Mouse (Mus musculus) ovary, postnatal 36 days (tissue): ENCODE measurements around the gene Zyx.

Experiments
- DNase-seq: peaks from one replicate; pipeline ENCODE4 v3.0.0; 2022; ENCODE audit warnings: low spot score, mixed read lengths

Zyx gene

GRCm38 (mm10) chr6:42369870-42370269 is 20.4 kb downstream of the Zyx start:
- DNase-seq, result no peak

- no peak for DNase-seq
Observed at GRCm38 (mm10) chr6:42370630-42371363, 21.4 kb downstream of the Zyx start.

DNA sequence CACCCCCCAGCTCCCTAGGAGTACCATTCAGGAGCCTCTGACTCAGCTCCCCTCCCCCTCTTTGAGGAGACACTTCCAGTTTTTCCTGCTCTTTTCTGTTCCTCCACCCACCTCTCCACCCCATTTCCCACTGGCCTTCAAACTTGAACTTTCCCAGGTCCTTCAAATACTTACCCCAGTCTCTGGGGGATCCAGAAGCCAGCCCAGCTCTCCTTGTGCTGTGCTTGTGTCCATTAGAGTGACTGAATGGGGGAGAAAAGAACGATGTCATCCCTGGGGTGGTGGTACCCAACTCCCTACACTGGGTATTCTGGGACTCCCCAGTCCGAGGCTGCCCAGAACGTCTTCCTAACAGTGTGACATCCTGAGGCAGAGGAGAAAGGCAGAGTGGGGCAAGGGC is 22.6 kb downstream of the Zyx start:
- no peak for DNase-seq

DNA sequence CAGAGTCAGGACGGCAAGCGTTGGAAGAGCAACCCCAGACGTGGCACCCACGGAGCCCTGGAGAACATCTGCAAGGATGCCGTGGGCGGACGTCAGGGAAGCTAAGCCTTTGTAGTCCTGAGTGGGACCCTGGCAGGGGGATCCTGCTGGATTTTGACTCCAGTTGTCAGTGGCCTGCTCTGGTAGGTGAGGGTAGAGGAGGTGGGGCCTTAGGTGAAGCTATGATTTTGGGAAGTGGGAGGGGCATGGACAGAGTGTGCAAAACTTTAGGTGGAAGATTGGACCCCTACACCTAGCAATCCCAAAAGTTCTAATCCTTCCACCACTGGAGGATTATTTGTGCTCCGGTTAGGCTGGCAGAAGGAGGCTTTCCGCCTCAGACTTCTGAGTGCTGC is 23.0 kb downstream of the Zyx start:
- DNase-seq, result no peak

- DNase-seq, result peak; percentile 67
Observed at GRCm38 (mm10) chr6:42372816-42373547, 23.6 kb downstream of the Zyx start, which contains the start of gene Epha1. Gene Epha1 (minus strand): TSS chr6:42373268.

- no peak for DNase-seq
Observed at GRCm38 (mm10) chr6:42373669-42374430, 24.4 kb downstream of the Zyx start.

DNA sequence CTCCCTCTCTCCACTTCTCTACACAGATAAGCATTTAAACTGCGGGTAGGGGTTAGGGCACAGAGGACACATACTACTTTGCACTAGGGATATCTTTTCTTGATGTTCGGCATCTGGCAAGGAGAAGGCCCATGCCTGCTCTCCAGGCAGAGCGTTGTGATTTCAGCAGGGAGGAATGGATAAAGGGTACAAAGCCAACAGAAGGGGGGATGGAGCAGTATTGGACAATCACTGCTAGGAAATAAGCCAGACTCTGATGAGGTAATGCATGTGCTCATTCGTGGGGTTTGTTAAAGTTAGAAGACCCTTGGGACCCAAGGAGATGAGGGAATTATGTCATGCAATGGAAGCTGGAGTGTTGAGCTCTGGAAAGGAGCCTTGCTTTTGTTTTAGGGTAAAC is 25.3 kb downstream of the Zyx start:
- DNase-seq, result no peak

DNA sequence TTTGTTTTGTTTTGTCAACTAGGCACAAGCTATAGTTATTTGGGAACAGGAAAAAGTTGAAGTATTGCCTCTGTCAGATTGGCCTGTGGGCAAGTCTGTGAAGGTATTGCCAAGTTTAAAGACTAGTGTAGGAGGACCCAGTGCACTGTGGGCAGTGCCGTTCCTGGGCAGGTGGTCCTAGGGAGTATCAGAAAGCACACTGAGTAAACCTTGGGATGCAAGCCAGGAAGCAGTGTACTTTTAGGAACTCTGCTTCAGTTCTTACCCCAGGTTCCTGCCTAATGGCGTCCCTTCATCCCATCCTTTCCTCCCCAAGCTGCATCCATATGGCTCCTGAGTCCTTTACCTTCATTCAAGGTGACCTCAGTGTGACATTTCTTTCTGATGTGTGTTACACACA is 25.7 kb downstream of the Zyx start:
- DNase-seq, result no peak

GRCm38 (mm10) chr6:42376016-42376415 is 26.6 kb downstream of the Zyx start:
- no peak for DNase-seq

- no peak for DNase-seq
Observed at GRCm38 (mm10) chr6:42376504-42377019, 27.1 kb downstream of the Zyx start.

GRCm38 (mm10) chr6:42377280-42377679 is 27.9 kb downstream of the Zyx start:
- DNase-seq, result no peak

- DNase-seq, result no peak
Observed at GRCm38 (mm10) chr6:42379551-42379950, 30.1 kb downstream of the Zyx start.

DNA sequence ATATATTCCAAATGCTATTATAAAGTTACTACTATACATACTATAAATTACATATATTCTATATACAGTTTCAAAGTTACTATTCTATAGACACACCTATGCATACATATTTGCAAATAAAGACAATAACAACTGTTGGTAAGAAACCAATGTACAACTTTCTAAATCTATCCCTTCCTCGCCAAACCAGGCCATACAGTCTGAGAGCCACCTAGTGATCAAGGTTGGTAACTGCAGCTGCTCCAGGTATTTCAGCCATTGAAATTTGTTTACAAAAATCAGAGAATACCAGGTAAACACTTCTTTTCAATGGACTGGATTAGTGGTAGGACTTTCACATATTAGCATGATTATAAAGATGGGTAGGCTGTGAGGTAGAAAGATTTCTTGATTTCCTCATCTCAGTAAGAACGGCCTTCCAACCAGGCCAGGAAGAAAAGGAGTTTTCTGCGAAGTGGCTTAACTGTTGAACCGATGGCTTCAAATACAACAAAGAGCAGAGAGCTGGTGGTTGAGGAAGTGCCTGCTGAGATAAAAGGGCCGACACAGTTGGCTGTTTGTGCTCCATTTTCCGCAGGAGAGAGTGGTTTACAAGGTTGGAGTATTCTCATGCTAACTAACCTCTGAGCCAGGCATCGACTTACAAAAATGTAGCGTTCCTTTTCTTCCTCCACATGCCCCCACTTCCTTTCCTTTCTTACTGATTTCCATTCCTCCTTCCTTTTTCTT is 31.1 kb downstream of the Zyx start:
- no peak for DNase-seq

- no peak for DNase-seq
Observed at GRCm38 (mm10) chr6:42381221-42381620, 31.8 kb downstream of the Zyx start.

DNA sequence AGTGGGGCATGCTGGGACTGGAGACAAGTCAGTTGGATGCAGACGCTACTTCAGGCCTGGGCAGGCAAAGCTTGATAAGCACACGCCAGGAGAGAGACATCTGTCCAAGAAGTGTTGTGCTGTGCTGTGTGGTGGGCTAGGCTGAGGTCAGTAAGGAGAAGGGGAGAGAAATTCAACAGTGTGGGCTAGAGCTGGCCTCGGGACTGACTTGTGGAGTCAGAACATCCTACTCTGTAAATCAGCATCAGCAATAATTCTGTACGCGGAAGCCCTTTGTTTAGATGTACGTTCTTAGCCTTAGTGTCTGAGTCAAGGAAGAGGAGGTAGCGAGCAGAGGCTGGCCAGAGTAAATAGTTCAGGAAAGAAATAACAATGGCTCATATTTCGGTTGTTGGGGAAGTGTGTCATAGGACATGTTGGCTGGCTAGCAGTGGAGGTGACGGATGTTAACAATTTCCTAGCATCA is 32.5 kb downstream of the Zyx start:
- no peak for DNase-seq

- DNase-seq, result no peak
Observed at GRCm38 (mm10) chr6:42383360-42383759, 33.9 kb downstream of the Zyx start.

GRCm38 (mm10) chr6:42385635-42386034 is 36.2 kb downstream of the Zyx start:
- DNase-seq, result no peak

GRCm38 (mm10) chr6:42391796-42392330 is 42.4 kb downstream of the Zyx start:
- no peak for DNase-seq

DNA sequence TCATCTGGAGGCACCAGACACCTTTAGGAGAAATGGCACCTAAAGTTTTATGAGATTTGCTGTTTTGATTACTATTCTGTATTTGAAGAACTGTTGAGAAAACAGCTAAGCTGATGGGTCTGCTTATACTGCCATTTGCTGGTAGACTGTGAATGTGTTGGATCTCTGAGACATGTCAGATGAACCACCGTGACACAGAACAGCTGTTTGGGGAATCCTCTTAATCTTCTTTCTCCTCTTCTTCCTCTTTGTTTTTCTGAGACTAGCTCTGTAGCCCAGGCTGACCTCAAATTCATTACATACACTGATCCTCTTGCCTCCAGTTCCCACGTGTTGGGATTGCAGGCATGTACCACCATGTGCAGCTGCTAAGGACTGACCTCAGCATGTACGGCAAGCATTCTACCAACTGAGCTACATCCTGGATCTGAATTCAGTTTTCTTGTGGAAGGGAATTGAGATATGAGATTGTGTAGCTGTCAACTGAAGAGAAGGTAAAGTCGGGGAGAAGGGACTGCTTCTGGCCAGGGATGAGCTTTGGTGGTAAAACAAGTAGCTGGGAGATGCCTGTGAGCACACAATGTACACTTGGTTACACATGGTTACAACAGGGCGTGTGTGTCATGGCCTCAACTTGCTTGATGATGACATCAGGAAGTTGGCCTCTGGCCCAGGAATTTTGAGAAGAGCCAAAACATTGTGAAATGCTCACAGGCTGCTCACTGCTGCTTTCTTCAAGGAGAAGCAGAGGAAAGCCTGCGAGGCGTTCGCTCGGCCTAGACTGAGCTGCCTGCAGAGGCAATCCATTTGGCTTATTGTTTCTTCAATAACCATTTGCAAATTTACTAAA is 46.8 kb downstream of the Zyx start:
- DNase-seq, result peak; percentile 74

GRCm38 (mm10) chr6:42397041-42397657 is 47.7 kb downstream of the Zyx start:
- no peak for DNase-seq
